Mouse (Mus musculus): ENCODE measurements around the gene Olfr303. TPM values are rescaled to one million over a fixed set of nuclear protein-coding genes. Genes with fewer than 3 reads are reported as not detected.

Olfr303 gene
- not detected in 2 replicates for polyA plus RNA-seq (2012; ENCODE audit: low replicate concordance)

GRCm38 (mm10) chr7:86397689-86398088 is at the start of gene Olfr303:
Gene Olfr303, minus strand, starts transcription at chr7:86397789.

GRCm38 (mm10) chr7:86403546-86403945 is 6.0 kb upstream of the Olfr303 start, which contains the start of gene Olfr301:
Gene Olfr301, plus strand, starts transcription at chr7:86403846.

GRCm38 (mm10) chr7:86386558-86386957 is 11.0 kb downstream of the Olfr303 start, which contains the start of gene Olfr304:
Gene Olfr304, minus strand, starts transcription at chr7:86386658.

GRCm38 (mm10) chr7:86366828-86367227 is 30.8 kb downstream of the Olfr303 start, which contains the start of gene Olfr305:
Gene Olfr305, minus strand, starts transcription at chr7:86366928.

Other genes starting within 250 kb of the Olfr303 start
- not detected in 2 replicates for gene Vmn2r75, start 226.0 kb downstream of the Olfr303 start, polyA plus RNA-seq (2012; ENCODE audit: low replicate concordance)
- 0.02 TPM in 1 of 2 replicates, not detected in the other for gene Vmn2r76, start 151.5 kb downstream of the Olfr303 start, polyA plus RNA-seq (2012; ENCODE audit: low replicate concordance)
- gene Olfr310, start 120.6 kb downstream of the Olfr303 start, polyA plus RNA-seq (2012; ENCODE audit: low replicate concordance) = not detected in 2 replicates
- gene Olfr309, start 84.1 kb downstream of the Olfr303 start, polyA plus RNA-seq (2012; ENCODE audit: low replicate concordance) = not detected in 2 replicates
- not detected in 2 replicates for gene Olfr308, start 72.2 kb downstream of the Olfr303 start, polyA plus RNA-seq (2012; ENCODE audit: low replicate concordance)
- not detected in 2 replicates for gene Olfr307, start 60.2 kb downstream of the Olfr303 start, polyA plus RNA-seq (2012; ENCODE audit: low replicate concordance)
- not detected in 2 replicates for gene Olfr305, start 30.9 kb downstream of the Olfr303 start, polyA plus RNA-seq (2012; ENCODE audit: low replicate concordance)
- not detected in 2 replicates for gene Olfr304, start 11.1 kb downstream of the Olfr303 start, polyA plus RNA-seq (2012; ENCODE audit: low replicate concordance)
- not detected in 2 replicates for gene Olfr301, start 6.1 kb upstream of the Olfr303 start, polyA plus RNA-seq (2012; ENCODE audit: low replicate concordance)
- not detected in 2 replicates for gene Olfr299, start 62.1 kb upstream of the Olfr303 start, polyA plus RNA-seq (2012; ENCODE audit: low replicate concordance)
- gene Olfr298, start 94.7 kb upstream of the Olfr303 start, polyA plus RNA-seq (2012; ENCODE audit: low replicate concordance) = not detected in 2 replicates
- gene Olfr297, start 122.2 kb upstream of the Olfr303 start, polyA plus RNA-seq (2012; ENCODE audit: low replicate concordance) = not detected in 2 replicates
- not detected in 2 replicates for gene Olfr295, start 186.1 kb upstream of the Olfr303 start, polyA plus RNA-seq (2012; ENCODE audit: low replicate concordance)
- not detected in 2 replicates for gene Olfr294, start 218.9 kb upstream of the Olfr303 start, polyA plus RNA-seq (2012; ENCODE audit: low replicate concordance)

Measured in leukemia stem cell, adult 10-12 weeks (primary cell).